ENCODE assay signal across 14 mouse cellular contexts in genomic region chr8:80894528-80894927, GRCm38 (mm10). TPM values are rescaled to one million over a fixed set of nuclear protein-coding genes. Genes with fewer than 3 reads are reported as not detected.
"Had no signal": no experiment of that assay in that cellular context is flagged by ENCODE, and none has a peak within 500 bp of the region (broad histone marks: within the 10 kb centered on the region; RNA-seq: fewer than 3 reads in every experiment).

No protein-coding gene starts in this region.

- H3K36me3 ChIP-seq: midbrain, embryonic 10.5 days; neural tube, embryonic 15.5 days had no signal

- H3K4me3 ChIP-seq: midbrain, embryonic 10.5 days; myocyte; neural tube, embryonic 15.5 days had no signal

- H3K27ac ChIP-seq: liver, embryonic 14.5 days; midbrain, embryonic 10.5 days; neural tube, embryonic 15.5 days had no signal

- ATAC-seq: inflammation-experienced regulatory T-cells, adult 6 months; intestine, postnatal 0 days had no signal

- H3K27me3 ChIP-seq: neural tube, embryonic 15.5 days had no signal

- H3K9ac ChIP-seq: liver, embryonic 14.5 days; neural tube, embryonic 15.5 days had no signal

- DNase-seq: kidney, adult 8-10 months; kidney, postnatal 36 days; left cerebral cortex, postnatal 4 days; midbrain, embryonic 14.5 days; right cerebral cortex, adult 18-20 months; right cerebral cortex, postnatal 25 days; thymus, adult 2 months; thymus, postnatal 25 days had no signal

- H3K9me3 ChIP-seq: midbrain, embryonic 10.5 days; neural tube, embryonic 15.5 days had no signal

RNA-seq across cellular contexts. Expression of gene Gab1, which starts 14.2 kb away (rescaled TPM):
- polyA plus RNA-seq: inflammation-experienced regulatory T-cells, adult 6 months had no signal
